Mouse (Mus musculus) myocyte (in vitro differentiated cells): Measurements from ENCODE around the gene Drd1. TPM values are rescaled to one million over a fixed set of nuclear protein-coding genes. Genes with fewer than 3 reads are reported as not detected.

Experiments
- H3K27me3 ChIP-seq: one replicate; pipeline ENCODE4 v1.6.1; 2011; ENCODE audit not compliant: control insufficient read depth, insufficient read depth, insufficient read length
- H3K36me3 ChIP-seq: one replicate; pipeline ENCODE4 v1.6.1; 2011; ENCODE audit not compliant: control insufficient read depth, insufficient read depth
- H3K4me2 ChIP-seq: one replicate; pipeline ENCODE4 v1.6.1; 2011; ENCODE audit warnings: low read depth, control low read depth
- H3K4me3 ChIP-seq: one replicate; pipeline ENCODE4 v1.5.1; 2011; ENCODE audit warnings: mild to moderate bottlenecking, control low read depth, moderate library complexity
- H3K79me2 ChIP-seq: one replicate; pipeline ENCODE4 v1.6.1; 2011; ENCODE audit not compliant: control insufficient read depth, insufficient read depth
- H3ac ChIP-seq: one replicate; pipeline ENCODE4 v1.6.1; 2011; ENCODE audit not compliant: control insufficient read depth, insufficient read length
- CEBPB ChIP-seq: IDR thresholded peaks from 2 replicates; pipeline ENCODE4 v1.6.1; 2011; ENCODE audit warnings: mild to moderate bottlenecking, moderate library complexity; ENCODE audit not compliant: poor library complexity, insufficient read depth, severe bottlenecking
- E2F4 ChIP-seq: IDR thresholded peaks from one replicate; pipeline ENCODE4 v1.6.1; 2011; ENCODE audit warnings: mild to moderate bottlenecking, control low read depth, moderate library complexity; ENCODE audit not compliant: insufficient read depth
- MAX ChIP-seq: IDR thresholded peaks from one replicate; pipeline ENCODE4 v1.6.1; 2011; ENCODE audit warnings: low read depth, mild to moderate bottlenecking, control low read depth
- MYOD1 ChIP-seq, 3 experiments: IDR thresholded peaks; one replicate each; pipeline ENCODE4 v1.6.1; 2011; ENCODE audit warnings: control low read depth in 2 of 3, low read depth in 2 of 3, mild to moderate bottlenecking in 2 of 3, moderate library complexity in 1 of 3; ENCODE audit not compliant: insufficient read length in 2 of 3, control insufficient read depth in 1 of 3
- MYOG ChIP-seq, 3 experiments: IDR thresholded peaks; one replicate each; pipeline ENCODE4 v1.6.1; 2011; ENCODE audit warnings: control low read depth in 2 of 3, low read depth in 2 of 3, mild to moderate bottlenecking in 2 of 3; ENCODE audit not compliant: insufficient read length in 2 of 3, control insufficient read depth in 1 of 3, insufficient read depth in 1 of 3
- POLR2A ChIP-seq: IDR thresholded peaks from one replicate; pipeline ENCODE4 v1.6.1; 2011; ENCODE audit warnings: low read depth, mild to moderate bottlenecking, control low read depth, moderate library complexity; ENCODE audit not compliant: insufficient read length
- POLR2AphosphoS2 ChIP-seq: IDR thresholded peaks from one replicate; pipeline ENCODE4 v1.6.1; 2011; ENCODE audit warnings: low read depth, control low read depth; ENCODE audit not compliant: insufficient read length
- REST ChIP-seq: IDR thresholded peaks from one replicate; pipeline ENCODE4 v1.6.1; 2011; ENCODE audit warnings: mild to moderate bottlenecking, control low read depth, moderate library complexity; ENCODE audit not compliant: insufficient read depth, insufficient read length
- SRF ChIP-seq: IDR thresholded peaks from one replicate; pipeline ENCODE4 v1.6.1; 2011; ENCODE audit warnings: low read depth; ENCODE audit not compliant: control insufficient read depth, insufficient read length
- TCF12 ChIP-seq: IDR thresholded peaks from one replicate; pipeline ENCODE4 v1.6.1; 2011; ENCODE audit warnings: mild to moderate bottlenecking, control low read depth; ENCODE audit not compliant: poor library complexity, insufficient read depth, severe bottlenecking
- TCF3 ChIP-seq: IDR thresholded peaks from one replicate; pipeline ENCODE4 v1.6.1; 2011; ENCODE audit warnings: low read depth, control low read depth; ENCODE audit not compliant: insufficient read length
- USF1 ChIP-seq: IDR thresholded peaks from one replicate; pipeline ENCODE4 v1.6.1; 2011; ENCODE audit warnings: low read depth, mild to moderate bottlenecking, control low read depth, moderate library complexity
- polyA plus RNA-seq: library from polyadenylated mRNA; unstranded; fragments of >200 nt; fragmentation: generic; extraction: Trizol; gene quantifications from one replicate; pipeline ENCODE4 v1.2.1, GENCODE M21; 2012; ENCODE audit warnings: missing spikeins

Drd1 gene
- polyA plus RNA-seq, 1 experiment: not detected

DNA sequence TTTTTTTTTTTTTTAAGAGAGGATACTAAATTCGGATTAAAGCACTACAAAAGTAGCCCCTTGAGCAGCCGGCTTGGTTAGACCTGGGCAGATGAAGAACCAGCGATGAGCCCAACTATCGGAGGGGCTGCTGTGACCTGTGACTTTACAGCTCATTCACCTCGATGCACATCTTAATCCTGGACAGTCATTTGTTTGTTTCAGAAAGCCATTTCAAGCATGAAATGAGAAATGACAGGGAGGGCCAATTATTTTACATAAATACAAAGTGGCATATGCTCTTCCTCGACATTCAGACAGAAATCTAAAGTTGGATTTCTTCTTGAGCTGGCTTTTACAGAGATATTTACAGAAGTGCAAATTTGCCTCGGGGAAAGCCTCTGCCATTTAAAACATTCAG is 3.9 kb downstream of the Drd1 start:
- Histone ChIP-seq H3ac (no peak overlapping the region), H3K36me3 (no peaks in the 10 kb centered on the region), H3K27me3 (peaks cover 54% of the 10 kb centered on the region), H3K79me2 (no peaks in the 10 kb centered on the region), H3K4me2 (no peak overlapping the region), H3K4me3 (no peak overlapping the region)
- TF ChIP-seq CEBPB (no peak), MAX (no peak), MYOD1 (IDR thresholded peaks at IDR 0.05; ENCODE audit: control insufficient read depth in 1 of 3, insufficient read length in 2 of 3, low read depth in 2 of 3) (no peak), REST (no peak), TCF3 (no peak), MYOG (IDR thresholded peaks at IDR 0.05; ENCODE audit: control insufficient read depth in 1 of 3, insufficient read depth in 1 of 3, insufficient read length in 2 of 3, low read depth in 2 of 3) (no peak), E2F4 (no peak), POLR2AphosphoS2 (no peak), TCF12 (no peak)

DNA sequence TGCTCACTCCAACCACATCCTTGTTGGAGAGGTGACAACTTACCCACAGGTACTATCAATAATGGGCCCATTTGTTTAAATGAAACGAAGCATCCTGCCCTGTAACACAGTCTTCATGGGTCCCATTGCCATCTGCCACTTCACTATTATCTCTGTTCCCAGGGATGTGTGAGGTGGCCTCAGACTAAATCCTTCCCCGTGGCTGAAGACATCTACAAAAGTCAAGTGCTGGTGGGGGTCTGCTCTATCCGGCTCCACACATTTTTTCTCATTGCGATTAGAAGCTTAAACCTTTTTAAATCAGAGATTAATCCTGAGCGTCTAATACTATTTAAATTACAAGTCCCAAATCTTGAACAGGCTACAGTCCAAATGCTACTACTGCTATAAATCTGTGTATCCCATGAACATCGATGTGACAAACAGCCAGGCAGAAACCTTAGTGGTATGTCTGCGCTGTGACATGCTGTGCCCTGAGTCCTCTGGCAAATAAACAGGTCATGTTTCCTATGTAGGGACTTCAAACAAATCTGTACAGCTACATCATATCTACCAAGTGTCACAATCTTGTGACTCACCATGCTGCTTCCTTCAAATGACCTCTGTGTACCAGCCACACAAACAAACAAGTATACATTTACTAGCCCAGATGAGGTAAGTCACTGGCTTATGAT is 6.7 kb downstream of the Drd1 start:
- no peak for TF ChIP-seq USF1
- TF ChIP-seq MYOG (IDR thresholded peaks at IDR 0.05; ENCODE audit: control insufficient read depth in 1 of 3, insufficient read depth in 1 of 3, insufficient read length in 2 of 3, low read depth in 2 of 3): no peak
- no peak for TF ChIP-seq POLR2A
- TF ChIP-seq SRF: no peak
- no peak for TF ChIP-seq POLR2AphosphoS2
- no peak for TF ChIP-seq E2F4
- no peak for TF ChIP-seq TCF3
- TF ChIP-seq CEBPB: no peak
- TF ChIP-seq MAX: no peak
- TF ChIP-seq REST: no peak
- no peak for TF ChIP-seq MYOD1 (IDR thresholded peaks at IDR 0.05; ENCODE audit: control insufficient read depth in 1 of 3, insufficient read length in 2 of 3, low read depth in 2 of 3)
- TF ChIP-seq TCF12: no peak
- no peak overlapping the region for H3K4me3 ChIP-seq
- peaks cover 26% of the 10 kb centered on the region for H3K27me3 ChIP-seq
- H3ac ChIP-seq: no peak overlapping the region
- no peaks in the 10 kb centered on the region for H3K79me2 ChIP-seq
- H3K4me2 ChIP-seq: no peak overlapping the region
- no peaks in the 10 kb centered on the region for H3K36me3 ChIP-seq

DNA sequence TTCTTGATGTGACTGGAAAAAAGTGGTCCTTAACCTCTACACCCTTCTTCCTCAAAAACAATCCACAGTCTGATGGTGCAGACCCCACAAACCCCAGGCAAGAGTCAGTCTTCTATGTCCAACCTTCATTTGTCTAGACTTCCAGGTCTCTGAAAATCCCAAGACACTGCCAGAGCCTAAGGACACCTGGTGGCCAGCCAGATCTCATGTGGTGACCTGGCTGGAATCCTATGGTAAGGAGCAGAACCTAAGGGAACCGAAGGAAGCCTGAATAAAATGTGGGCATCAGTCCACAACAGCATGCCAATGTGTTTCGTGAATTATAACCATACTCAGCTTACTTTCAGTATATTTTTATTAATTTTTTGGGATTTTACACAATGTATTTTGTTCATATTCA is 15.2 kb downstream of the Drd1 start:
- Histone ChIP-seq H3K27me3 (no peaks in the 10 kb centered on the region), H3ac (no peak overlapping the region), H3K4me3 (no peak overlapping the region), H3K79me2 (no peaks in the 10 kb centered on the region), H3K4me2 (no peak overlapping the region), H3K36me3 (no peaks in the 10 kb centered on the region)
- no peak for TF ChIP-seq SRF
- TF ChIP-seq MAX: no peak
- no peak for TF ChIP-seq MYOG (IDR thresholded peaks at IDR 0.05; ENCODE audit: control insufficient read depth in 1 of 3, insufficient read depth in 1 of 3, insufficient read length in 2 of 3, low read depth in 2 of 3)

DNA sequence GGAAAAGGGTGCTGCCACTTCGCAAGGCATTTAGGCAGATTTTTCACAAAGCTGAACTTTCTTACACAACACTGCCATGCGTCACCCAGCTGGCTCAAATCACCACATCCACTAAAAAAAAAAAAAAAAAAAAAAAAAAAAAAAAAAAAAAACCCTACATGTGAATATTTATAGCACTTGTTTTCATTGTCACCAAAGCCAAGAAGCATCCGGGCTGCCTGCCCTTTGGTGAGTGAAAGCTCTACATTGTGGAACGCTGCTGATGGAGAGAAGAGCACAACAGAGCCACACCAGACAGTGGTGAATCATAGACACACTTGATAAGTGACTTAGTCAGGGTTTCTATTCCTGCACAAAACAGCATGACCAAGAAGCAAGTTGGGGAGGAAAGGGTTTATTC is 17.6 kb downstream of the Drd1 start:
- H3ac ChIP-seq: no peak overlapping the region
- H3K79me2 ChIP-seq: no peaks in the 10 kb centered on the region
- TF ChIP-seq MYOG (IDR thresholded peaks at IDR 0.05; ENCODE audit: control insufficient read depth in 1 of 3, insufficient read depth in 1 of 3, insufficient read length in 2 of 3, low read depth in 2 of 3) (no peak), CEBPB (no peak), POLR2AphosphoS2 (no peak), MYOD1 (IDR thresholded peaks at IDR 0.05; ENCODE audit: control insufficient read depth in 1 of 3, insufficient read length in 2 of 3, low read depth in 2 of 3) (no peak), SRF (no peak), USF1 (no peak), E2F4 (no peak), REST (no peak), POLR2A (no peak)
- H3K36me3 ChIP-seq: no peaks in the 10 kb centered on the region
- H3K4me2 ChIP-seq: no peak overlapping the region
- H3K4me3 ChIP-seq: no peak overlapping the region
- H3K27me3 ChIP-seq: no peaks in the 10 kb centered on the region

DNA sequence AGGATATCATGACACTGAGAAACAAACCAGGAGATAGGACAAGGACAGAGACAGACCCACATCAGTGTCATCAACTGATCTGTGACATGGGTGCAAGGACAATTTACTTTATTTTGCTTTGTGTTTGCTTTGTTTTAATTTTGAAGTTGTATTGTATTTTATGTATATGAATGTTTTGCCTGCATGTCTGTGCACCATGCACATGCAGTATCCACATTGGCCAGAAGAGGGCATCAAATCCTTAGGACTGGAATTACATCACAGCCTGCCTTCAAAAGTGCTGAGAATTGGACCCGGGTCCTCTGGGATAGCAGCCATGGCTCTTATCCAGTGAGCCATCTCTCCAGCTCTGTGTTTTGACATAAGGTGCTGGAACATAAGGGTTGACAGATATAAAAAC is 20.0 kb downstream of the Drd1 start:
- H3K36me3 ChIP-seq: no peaks in the 10 kb centered on the region
- no peak overlapping the region for H3ac ChIP-seq
- no peak overlapping the region for H3K4me2 ChIP-seq
- H3K4me3 ChIP-seq: no peak overlapping the region
- no peak for TF ChIP-seq MYOG (IDR thresholded peaks at IDR 0.05; ENCODE audit: control insufficient read depth in 1 of 3, insufficient read depth in 1 of 3, insufficient read length in 2 of 3, low read depth in 2 of 3)
- no peak for TF ChIP-seq POLR2A
- TF ChIP-seq USF1: no peak
- TF ChIP-seq REST: no peak
- no peak for TF ChIP-seq TCF12
- TF ChIP-seq MYOD1 (IDR thresholded peaks at IDR 0.05; ENCODE audit: control insufficient read depth in 1 of 3, insufficient read length in 2 of 3, low read depth in 2 of 3): no peak
- TF ChIP-seq SRF: no peak
- TF ChIP-seq E2F4: no peak
- no peaks in the 10 kb centered on the region for H3K79me2 ChIP-seq
- H3K27me3 ChIP-seq: no peaks in the 10 kb centered on the region
